Mouse (Mus musculus) bone marrow macrophage, adult 2 months (primary cell): ENCODE data around the gene Gm49366.

Source experiments
- CTCF ChIP-seq: IDR thresholded peaks from 2 replicates; pipeline ENCODE4 v1.5.1; 2012; ENCODE audit warnings: low read depth, mild to moderate bottlenecking, low read length, moderate library complexity
- POLR2A ChIP-seq: IDR thresholded peaks from 2 replicates; pipeline ENCODE4 v1.6.1; 2012; ENCODE audit warnings: mild to moderate bottlenecking, low read depth, low read length, borderline replicate concordance

DNA sequence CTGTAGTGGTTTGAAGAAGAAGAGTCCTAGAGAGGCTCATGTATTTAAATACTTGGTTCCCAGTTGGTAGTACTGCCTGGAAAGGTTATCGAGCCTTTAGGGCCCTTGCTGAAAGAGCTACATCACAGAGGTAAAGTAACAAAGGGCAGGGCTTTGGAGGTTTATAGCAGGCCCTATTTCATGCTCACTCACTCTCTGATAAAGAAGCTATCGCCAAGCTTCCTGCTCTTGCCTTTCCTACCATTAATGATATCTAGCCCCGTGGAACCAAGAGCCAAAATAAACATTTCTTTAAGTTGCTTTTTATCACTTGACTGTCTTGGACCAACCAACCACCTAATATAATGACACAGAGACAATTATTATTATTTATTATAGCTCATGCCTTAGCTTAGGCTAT, 38.3 kb upstream of the Gm49366 start:
- TF ChIP-seq CTCF (no peak), POLR2A (no peak)
